Mouse (Mus musculus) embryonic fibroblast, embryonic 13.5 days (primary cell): ENCODE measurements around the gene Lingo2.

Source experiments
- CTCF ChIP-seq: IDR thresholded peaks from 2 replicates; pipeline ENCODE4 v1.5.1; 2011; ENCODE audit warnings: mild to moderate bottlenecking, control low read depth, low read length, moderate library complexity, borderline replicate concordance; ENCODE audit not compliant: insufficient read depth
- POLR2A ChIP-seq: IDR thresholded peaks from 2 replicates; pipeline ENCODE4 v1.6.1; 2011; ENCODE audit warnings: low read depth, mild to moderate bottlenecking, control low read depth, low read length, moderate library complexity

DNA sequence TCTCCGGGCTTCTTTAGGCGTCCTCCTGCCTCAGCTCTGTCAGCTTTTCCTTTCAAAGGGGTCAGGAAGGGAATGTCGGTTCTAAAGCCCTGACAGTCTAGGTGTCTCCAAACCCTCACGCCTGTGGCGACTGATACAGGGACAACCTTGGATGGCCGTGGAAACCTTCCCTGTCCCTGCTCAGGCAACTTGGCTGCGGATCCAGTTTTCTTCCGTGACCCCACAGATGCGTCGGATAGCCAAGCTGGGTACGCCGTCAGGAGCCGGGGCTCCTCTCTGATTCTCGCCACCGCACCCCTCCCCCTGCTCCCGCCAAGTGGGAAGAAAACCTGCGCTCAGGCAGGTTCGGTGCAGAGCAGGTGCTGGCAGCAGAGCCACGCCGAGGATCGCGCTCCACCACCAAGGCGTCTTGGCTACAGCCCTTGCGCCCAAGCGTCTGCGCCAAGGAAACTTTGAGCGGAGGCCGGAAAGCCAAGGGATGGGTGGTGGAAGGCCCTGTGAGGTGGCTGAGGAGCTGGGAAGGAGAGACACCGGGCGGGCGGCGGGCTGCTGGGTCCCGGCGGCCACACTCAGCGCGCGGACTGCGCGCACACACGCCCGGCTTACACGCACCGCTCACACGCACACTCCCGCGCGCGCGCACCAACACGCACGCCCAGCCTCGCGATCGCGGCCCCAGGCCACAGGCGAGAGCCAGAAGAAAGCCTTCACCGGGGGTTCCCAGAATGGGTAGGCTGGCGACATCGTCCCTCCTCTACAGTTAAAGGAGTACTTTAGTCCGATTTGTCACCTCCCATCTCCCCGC, at the start of gene Lingo2:
- TF ChIP-seq CTCF (no peak), POLR2A (no peak)
